9 mouse cellular contexts compared by ENCODE assay signal in genomic region chr2:75469958-75470687, GRCm38 (mm10).
A peak's percentile ranks its signal among the peaks of the same experiment; 100 is the strongest.
DNase-seq lines count a peak whose midpoint lies in the region; ATAC-seq and TF ChIP-seq lines count a peak whose summit lies in the region.
"Had no signal": no experiment of that assay in that cellular context is flagged by ENCODE, and none has a peak within 500 bp of the region (broad histone marks: within the 10 kb centered on the region; RNA-seq: fewer than 3 reads in every experiment).

No protein-coding gene starts in this region.

- ATAC-seq in intestine, embryonic 15.5 days: peak; percentile 58; the same call in 1 of the 2 replicates
- ATAC-seq in midbrain, embryonic 13.5 days: peak; percentile 95

- no peak overlapping the region for H3K4me3 ChIP-seq in CH12.LX (replicated peaks in 1 of 3; ENCODE audit: low read depth in 2 of 3, low read length in 2 of 3, poor library complexity in 1 of 3)
- no peak overlapping the region for H3K4me3 ChIP-seq in intestine, embryonic 15.5 days (replicated peaks)
- no peak overlapping the region for H3K4me3 ChIP-seq in midbrain, embryonic 13.5 days (replicated peaks)
- peak overlapping the region; percentile 28; the same call in 1 of the 2 replicates for H3K4me3 ChIP-seq in testis, adult 2 months (ENCODE audit: control insufficient read depth, low read depth, low read length)
- H3K4me3 ChIP-seq: myocyte had no signal

- dilution Hi-C loops in CH12.LX (cut with MboI; ENCODE audit: extremely low pct_ligation_motif_present, extremely low pct_unique_long_range_greater_than_20kb, low sequenced_read_pairs): no loop called here

- H3K9ac ChIP-seq in CH12.LX (ENCODE audit: insufficient read depth, low read depth): no peak overlapping the region
- H3K9ac ChIP-seq in intestine, embryonic 15.5 days: no peak overlapping the region
- H3K9ac ChIP-seq in midbrain, embryonic 13.5 days (replicated peaks): peak overlapping the region; percentile 23; the same call in 1 of the 2 replicates

- in situ Hi-C loops in CH12.LX (cut with MboI; ENCODE audit: low pct_ligation_motif_present, low pct_unique_long_range_greater_than_20kb, low sequenced_read_pairs): loop anchor here (25.0 kb wide), 1 partner anchor 117 kb away; no protein-coding TSS in a partner anchor

- peak; percentile 88 for DNase-seq in CH12.LX (ENCODE audit: extremely low read depth)
- peak; percentile 72 for DNase-seq in embryo, embryonic 11 days
- peak; percentile 98 for DNase-seq in heart, adult 11 months
- peak; percentile 70 for DNase-seq in left cerebral cortex, postnatal 4 days
- no peak for DNase-seq in cerebellum, postnatal 36 days

- TF ChIP-seq EP300 in CH12.LX (IDR thresholded peaks at IDR 0.05; ENCODE audit: low read length): peak; percentile 77

- no peak overlapping the region for H3K27ac ChIP-seq in CH12.LX (ENCODE audit: insufficient read depth, low read depth)
- H3K27ac ChIP-seq in intestine, embryonic 15.5 days: no peak overlapping the region
- peak overlapping the region; percentile 86 for H3K27ac ChIP-seq in midbrain, embryonic 13.5 days
- no peak overlapping the region for H3K27ac ChIP-seq in testis, adult 2 months (ENCODE audit: control insufficient read depth, insufficient read depth, low read depth, low read length)

- no peaks in the 10 kb centered on the region for H3K9me3 ChIP-seq in CH12.LX (replicated peaks; ENCODE audit: low read length)
- no peaks in the 10 kb centered on the region for H3K9me3 ChIP-seq in intestine, embryonic 15.5 days
- no peaks in the 10 kb centered on the region for H3K9me3 ChIP-seq in midbrain, embryonic 13.5 days

- no peaks in the 10 kb centered on the region for H3K27me3 ChIP-seq in CH12.LX (replicated peaks)
- no peaks in the 10 kb centered on the region for H3K27me3 ChIP-seq in intestine, embryonic 15.5 days (replicated peaks)
- no peaks in the 10 kb centered on the region for H3K27me3 ChIP-seq in midbrain, embryonic 13.5 days
- H3K27me3 ChIP-seq in testis, adult 2 months (ENCODE audit: control insufficient read depth, insufficient read depth, low read length): no peaks in the 10 kb centered on the region

- peak; percentile 20; the same call in 1 of the 2 replicates for TF ChIP-seq POLR2A in CH12.LX (IDR thresholded peaks at IDR 0.05; ENCODE audit: low read depth, low read length)
- TF ChIP-seq POLR2A in testis, adult 2 months (IDR thresholded peaks at IDR 0.05; ENCODE audit: control insufficient read depth, low read depth, low read length): no peak

- no peaks in the 10 kb centered on the region for H3K79me2 ChIP-seq in CH12.LX (replicated peaks; ENCODE audit: control insufficient read depth, extremely low read depth, insufficient read depth, poor library complexity, severe bottlenecking)

- intact Hi-C loops in left cerebral cortex, postnatal 4 days (cut with DNase I): no loop called here

- no peak for TF ChIP-seq RAD21 in CH12.LX (IDR thresholded peaks at IDR 0.05; ENCODE audit: low read depth, low read length)

- peaks cover 2 to 31% of the 10 kb centered on the region in 2 experiments; a peak in 2 of 4 replicates for H3K4me1 ChIP-seq in CH12.LX (ENCODE audit: control insufficient read depth in 1 of 2, insufficient read depth in 2 of 2)
- H3K4me1 ChIP-seq in intestine, embryonic 15.5 days (replicated peaks): peaks cover 6% of the 10 kb centered on the region; the same call in 1 of the 2 replicates
- peaks cover 15% of the 10 kb centered on the region for H3K4me1 ChIP-seq in midbrain, embryonic 13.5 days (replicated peaks)
- peaks cover 7% of the 10 kb centered on the region for H3K4me1 ChIP-seq in testis, adult 2 months (ENCODE audit: control insufficient read depth, insufficient read depth, low read length)

- H3K4me2 ChIP-seq in CH12.LX (ENCODE audit: insufficient read depth, low read depth, poor library complexity, severe bottlenecking): peak overlapping the region; percentile 74
- H3K4me2 ChIP-seq in intestine, embryonic 15.5 days (replicated peaks): peak overlapping the region; percentile 20; the same call in 1 of the 2 replicates
- H3K4me2 ChIP-seq in midbrain, embryonic 13.5 days (replicated peaks): peak overlapping the region; percentile 22

- WGBS in intestine, embryonic 15.5 days: 40% methylated on average over 15 of the region's 15 CpGs
- 14% methylated on average over 15 of the region's 15 CpGs for WGBS in midbrain, embryonic 13.5 days

- no peaks in the 10 kb centered on the region for H3K36me3 ChIP-seq in CH12.LX (replicated peaks in 1 of 2; ENCODE audit: control insufficient read depth in 1 of 2, insufficient read depth in 1 of 2, low read length in 1 of 2)
- no peaks in the 10 kb centered on the region for H3K36me3 ChIP-seq in intestine, embryonic 15.5 days
- H3K36me3 ChIP-seq in midbrain, embryonic 13.5 days: no peaks in the 10 kb centered on the region
- H3K36me3 ChIP-seq in testis, adult 2 months (ENCODE audit: control insufficient read depth, insufficient read depth, low read length): no peaks in the 10 kb centered on the region

- no peak for TF ChIP-seq CTCF in CH12.LX (conservative IDR thresholded peaks at IDR 0.05 in 1 of 2, IDR thresholded peaks at IDR 0.05 in 1 of 2; ENCODE audit: low read depth in 2 of 2, low read length in 2 of 2)
- no peak for TF ChIP-seq CTCF in testis, adult 2 months (IDR thresholded peaks at IDR 0.05; ENCODE audit: control insufficient read depth, insufficient read depth, insufficient replicate concordance, low read depth, low read length)

TF ChIP-seq in CH12.LX, 34 proteins besides CTCF, POLR2A, EP300 and RAD21:
- TF ChIP-seq MYC (IDR thresholded peaks at IDR 0.05; ENCODE audit: low read depth, low read length): peak; percentile 92
- TF ChIP-seq MAFK (IDR thresholded peaks at IDR 0.05; ENCODE audit: insufficient replicate concordance, low read length): no peak
- no peak for TF ChIP-seq POLR2AphosphoS2 (IDR thresholded peaks at IDR 0.05; ENCODE audit: low read depth, low read length)
- TF ChIP-seq USF2 (conservative IDR thresholded peaks at IDR 0.05; ENCODE audit: low read depth, low read length): no peak
- TF ChIP-seq MAX (IDR thresholded peaks at IDR 0.05; ENCODE audit: low read length): peak; percentile 59; the same call in 1 of the 2 replicates
- TF ChIP-seq TBP (conservative IDR thresholded peaks at IDR 0.05; ENCODE audit: low read depth, low read length): 0 out of 2 replicates have a peak, but pooled peaks have one; percentile 11
- no peak; the same call in 1 of the 2 replicates for TF ChIP-seq MXI1 (IDR thresholded peaks at IDR 0.05; ENCODE audit: low read depth, low read length)
- TF ChIP-seq MAZ (IDR thresholded peaks at IDR 0.05; ENCODE audit: low read depth, low read length): no peak
- TF ChIP-seq SMC3 (IDR thresholded peaks at IDR 0.05; ENCODE audit: low read depth, low read length): no peak
- no peak for TF ChIP-seq CHD1 (IDR thresholded peaks at IDR 0.05; ENCODE audit: low read depth, low read length)
- TF ChIP-seq PAX5 (IDR thresholded peaks at IDR 0.05; ENCODE audit: low read length): no peak
- TF ChIP-seq RCOR1 (conservative IDR thresholded peaks at IDR 0.05; ENCODE audit: low read depth, low read length): no peak
- no peak for TF ChIP-seq HCFC1 (IDR thresholded peaks at IDR 0.05; ENCODE audit: low read depth, low read length)
- no peak for TF ChIP-seq JUND (conservative IDR thresholded peaks at IDR 0.05; ENCODE audit: low read depth, low read length)
- TF ChIP-seq SIN3A (IDR thresholded peaks at IDR 0.05; ENCODE audit: low read length): peak; percentile 62; the same call in 1 of the 2 replicates
- TF ChIP-seq ETS1 (conservative IDR thresholded peaks at IDR 0.05; ENCODE audit: low read depth, low read length): peak; percentile 84
- no peak for TF ChIP-seq UBTF (IDR thresholded peaks at IDR 0.05; ENCODE audit: low read depth, low read length)
- no peak for TF ChIP-seq ZNF384 (IDR thresholded peaks at IDR 0.05; ENCODE audit: low read depth, low read length)
- TF ChIP-seq JUN (IDR thresholded peaks at IDR 0.05; ENCODE audit: insufficient read depth, low read depth, low read length): no peak
- peak; percentile 67; the same call in 1 of the 2 replicates for TF ChIP-seq TCF12 (IDR thresholded peaks at IDR 0.05; ENCODE audit: low read depth, low read length)
- no peak for TF ChIP-seq GABPA (IDR thresholded peaks at IDR 0.05; ENCODE audit: insufficient replicate concordance, low read depth, low read length)
- no peak for TF ChIP-seq MEF2A (IDR thresholded peaks at IDR 0.05; ENCODE audit: borderline replicate concordance, low read depth, low read length)
- TF ChIP-seq ELF1 (IDR thresholded peaks at IDR 0.05; ENCODE audit: low read depth, low read length): no peak
- TF ChIP-seq IRF4 (IDR thresholded peaks at IDR 0.05; ENCODE audit: low read depth, low read length): 0 out of 2 replicates have a peak, but pooled peaks have one; percentile 25
- no peak for TF ChIP-seq ZMIZ1 (IDR thresholded peaks at IDR 0.05; ENCODE audit: low read depth, low read length)
- TF ChIP-seq NRF1 (IDR thresholded peaks at IDR 0.05; ENCODE audit: low read depth, low read length): no peak
- TF ChIP-seq BHLHE40 (IDR thresholded peaks at IDR 0.05; ENCODE audit: low read depth, low read length): 0 out of 2 replicates have a peak, but pooled peaks have one; percentile 16
- TF ChIP-seq CHD2 (IDR thresholded peaks at IDR 0.05; ENCODE audit: low read length): peak; percentile 38; the same call in 1 of the 2 replicates
- no peak for TF ChIP-seq ZC3H11A (IDR thresholded peaks at IDR 0.05; ENCODE audit: low read depth, low read length)
- 0 out of 2 replicates have a peak, but pooled peaks have one; percentile 31 for TF ChIP-seq KAT2A (IDR thresholded peaks at IDR 0.05; ENCODE audit: insufficient replicate concordance, low read length)
- no peak for TF ChIP-seq USF1 (IDR thresholded peaks at IDR 0.05; ENCODE audit: low read depth, low read length)
- TF ChIP-seq E2F4 (IDR thresholded peaks at IDR 0.05; ENCODE audit: insufficient replicate concordance, low read depth, low read length): no peak
TF ChIP-seq in CH12.LX: peak in this region for 10.

Comparison
In these comparisons a context has a peak if more than half of its experiments do, and no peak if none do; other contexts are left out.
1. DNase-seq: peak in CH12.LX (single experiment), embryo, embryonic 11 days (single experiment), heart, adult 11 months (single experiment) and left cerebral cortex, postnatal 4 days (single experiment); none in cerebellum, postnatal 36 days (0 of 2).
2. H3K4me2 ChIP-seq: peak in every context shown above with its lines; median percentile 74 in CH12.LX; 22 in midbrain, embryonic 13.5 days; 20 in intestine, embryonic 15.5 days.